Comparison of ENCODE assay signal across 9 mouse cellular contexts in genomic region chr17:71551350-71551749, GRCm38 (mm10). TPM values are rescaled to one million over a fixed set of nuclear protein-coding genes. Genes with fewer than 3 reads are reported as not detected.
DNase-seq lines count a peak whose midpoint lies in the region; ATAC-seq and TF ChIP-seq lines count a peak whose summit lies in the region.
"Had no signal": no experiment of that assay in that cellular context is flagged by ENCODE, and none has a peak within 500 bp of the region (broad histone marks: within the 10 kb centered on the region; RNA-seq: fewer than 3 reads in every experiment).

No protein-coding gene starts in this region.

- 9% methylated on average over 6 of the region's 6 CpGs for WGBS in heart, adult 2 months
- 15% methylated on average over 6 of the region's 6 CpGs for WGBS in thymus, adult 2 months
- 6% methylated on average over 6 of the region's 6 CpGs for WGBS in liver, embryonic 12.5 days (ENCODE audit: insufficient replicate concordance)

- H3K27me3 ChIP-seq in heart, adult 2 months (ENCODE audit: control insufficient read depth, insufficient read depth, low read length): peaks cover 2% of the 10 kb centered on the region; the same call in 1 of the 2 replicates
- H3K27me3 ChIP-seq in thymus, adult 2 months (ENCODE audit: control insufficient read depth, insufficient read depth, low read length): peaks cover 4% of the 10 kb centered on the region
- peaks cover 58% of the 10 kb centered on the region for H3K27me3 ChIP-seq in liver, embryonic 12.5 days (replicated peaks)

- TF ChIP-seq EP300 in heart, adult 2 months (IDR thresholded peaks at IDR 0.05; ENCODE audit: insufficient read depth, low read depth, low read length): no peak

- H3K36me3 ChIP-seq in heart, adult 2 months (ENCODE audit: control insufficient read depth, insufficient read depth, low read length): no peaks in the 10 kb centered on the region
- H3K36me3 ChIP-seq in thymus, adult 2 months (ENCODE audit: control insufficient read depth, insufficient read depth, low read length): no peaks in the 10 kb centered on the region
- H3K36me3 ChIP-seq in liver, embryonic 12.5 days: no peaks in the 10 kb centered on the region

- no peak for TF ChIP-seq CTCF in heart, adult 2 months (IDR thresholded peaks at IDR 0.05)
- no peak for TF ChIP-seq CTCF in thymus, adult 2 months (IDR thresholded peaks at IDR 0.05; ENCODE audit: borderline replicate concordance, control insufficient read depth, extremely low read depth, insufficient read depth, low read length, poor library complexity)

- no peak for ATAC-seq in liver, embryonic 12.5 days

- H3K79me2 ChIP-seq in heart, adult 2 months (replicated peaks; ENCODE audit: control insufficient read depth, insufficient read depth, low read length): no peaks in the 10 kb centered on the region

- H3K27ac ChIP-seq in heart, adult 2 months: no peak overlapping the region
- no peak overlapping the region for H3K27ac ChIP-seq in thymus, adult 2 months (ENCODE audit: control insufficient read depth, insufficient read depth, low read length)
- no peak overlapping the region for H3K27ac ChIP-seq in liver, embryonic 12.5 days

- DNase-seq in heart, adult 2 months: no peak
- DNase-seq in heart, adult 11 months: no peak
- no peak for DNase-seq in thymus, adult 2 months
- DNase-seq in thymus, postnatal 36 days: no peak
- DNase-seq in spleen, adult 12 weeks (ENCODE audit: low spot score): no peak
- DNase-seq in cerebellum, adult 11-12 months: no peak
- DNase-seq in right cerebral cortex, postnatal 25 days: no peak

- H3K4me2 ChIP-seq in liver, embryonic 12.5 days: peak overlapping the region; percentile 100

- no peak for TF ChIP-seq POLR2A in heart, adult 2 months (IDR thresholded peaks at IDR 0.05; ENCODE audit: insufficient read depth, low read depth, low read length)
- no peak for TF ChIP-seq POLR2A in thymus, adult 2 months (IDR thresholded peaks at IDR 0.05; ENCODE audit: control insufficient read depth, extremely low read depth, insufficient read depth, low read length, poor library complexity)

- intact Hi-C loops in heart, adult 2 months (cut with DNase I): loop anchor here (5.0 kb wide), 1 partner anchor 66 kb away; the partner anchor contains the start of gene Wdr43

- H3K9ac ChIP-seq in heart, adult 2 months (ENCODE audit: low read depth, low read length): peak overlapping the region; percentile 78
- H3K9ac ChIP-seq in liver, embryonic 12.5 days: peak overlapping the region; percentile 78

- peaks cover 2% of the 10 kb centered on the region for H3K4me1 ChIP-seq in heart, adult 2 months (ENCODE audit: control insufficient read depth, insufficient read depth, low read length)
- peaks cover 9% of the 10 kb centered on the region for H3K4me1 ChIP-seq in thymus, adult 2 months (replicated peaks; ENCODE audit: control insufficient read depth, insufficient read depth, low read length)
- H3K4me1 ChIP-seq in liver, embryonic 12.5 days: peaks cover 17% of the 10 kb centered on the region

- H3K9me3 ChIP-seq in liver, embryonic 12.5 days (replicated peaks): no peaks in the 10 kb centered on the region

- H3K4me3 ChIP-seq in heart, adult 2 months: peak overlapping the region; percentile 58
- peak overlapping the region; percentile 54 for H3K4me3 ChIP-seq in thymus, adult 2 months (ENCODE audit: control insufficient read depth, insufficient read depth, low read length)
- peak overlapping the region; percentile 70 for H3K4me3 ChIP-seq in liver, embryonic 12.5 days

RNA-seq across cellular contexts. Expression of gene Spdya, which starts 0.5 kb away (rescaled TPM):
- under 1 TPM in 1 of 2 experiments, not detected in 1; 0.37 TPM for total RNA-seq in heart, adult 2 months (2021)
- polyA plus RNA-seq in heart, adult 2 months (2012; rRNA removed): not detected in 2 replicates
- not detected in 2 replicates for polyA plus RNA-seq in thymus, adult 2 months (2012; rRNA removed)
- 0.21 and 0.37 TPM in 2 replicates for polyA plus RNA-seq in liver, embryonic 12.5 days (2016; fragmentation: Nextera tagmentation; extraction: Ambion mirVana)
- total RNA-seq: common myeloid progenitor, adult 5-6 weeks had no signal

RNA-seq across cellular contexts. Expression of gene Ndc80, which starts 24.7 kb away (rescaled TPM):
- under 1 TPM; 0.37 to 0.61 TPM for total RNA-seq in heart, adult 2 months (2021)
- polyA plus RNA-seq in heart, adult 2 months (2012; rRNA removed): not detected in 2 replicates
- 3.0 and 3.7 TPM in 2 replicates for polyA plus RNA-seq in thymus, adult 2 months (2012; rRNA removed)
- polyA plus RNA-seq in liver, embryonic 12.5 days (2016; fragmentation: Nextera tagmentation; extraction: Ambion mirVana): 37.7 and 39.0 TPM in 2 replicates
